Mouse (Mus musculus) monocyte, adult 5-6 weeks (primary cell): ENCODE measurements around the gene Smco3. TPM values are rescaled to one million over a fixed set of nuclear protein-coding genes. Genes with fewer than 3 reads are reported as not detected.
"Not testable (repeated sequence)": the region's sequence is repeated elsewhere in the genome, so short reads cannot be mapped to it uniquely, and the experiment has no call there.

Source experiments
- ATAC-seq: fragments of 153-309, 156-312 bp; replicated peaks from 2 replicates; pipeline ENCODE4 v1.8.0; 2017; ENCODE audit warnings: mild to moderate bottlenecking; ENCODE audit not compliant: low TSS enrichment, insufficient number of reproducible peaks, severe bottlenecking, poor library complexity, low FRiP score
- total RNA-seq: library from RNA; stranded (forward); fragments of 200-1000, 200-491, 200-594 nt; gene quantifications from 3 replicates; pipeline ENCODE4 v1.2.3, GENCODE M21; 2017

Gene Smco3
- total RNA-seq, 1 experiment from 2014 or later, result not detected

DNA sequence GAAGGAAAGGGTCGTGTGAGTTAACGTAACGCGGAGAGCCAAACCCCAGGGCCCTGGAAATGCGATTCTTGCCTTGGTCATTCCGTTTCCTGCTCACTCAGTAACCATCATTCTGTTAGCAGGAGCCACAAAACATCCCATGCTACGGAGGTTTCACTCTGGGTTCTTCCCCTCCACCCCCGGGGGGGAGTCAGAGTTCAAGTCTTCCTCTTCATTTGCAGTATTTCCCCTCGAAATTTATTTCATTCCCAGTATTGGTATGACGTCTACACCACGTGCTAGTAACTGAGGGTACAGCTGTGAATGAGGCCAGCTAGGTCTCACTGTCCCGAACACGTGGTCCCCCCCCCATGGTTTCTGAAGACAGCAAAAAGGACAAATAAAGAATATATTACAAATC, 25.6 kb downstream of the Smco3 start:
- no peak for ATAC-seq

GRCm38 (mm10) chr6:136809077-136809476, 26.2 kb downstream of the Smco3 start:
- ATAC-seq, result peak; percentile 57

DNA sequence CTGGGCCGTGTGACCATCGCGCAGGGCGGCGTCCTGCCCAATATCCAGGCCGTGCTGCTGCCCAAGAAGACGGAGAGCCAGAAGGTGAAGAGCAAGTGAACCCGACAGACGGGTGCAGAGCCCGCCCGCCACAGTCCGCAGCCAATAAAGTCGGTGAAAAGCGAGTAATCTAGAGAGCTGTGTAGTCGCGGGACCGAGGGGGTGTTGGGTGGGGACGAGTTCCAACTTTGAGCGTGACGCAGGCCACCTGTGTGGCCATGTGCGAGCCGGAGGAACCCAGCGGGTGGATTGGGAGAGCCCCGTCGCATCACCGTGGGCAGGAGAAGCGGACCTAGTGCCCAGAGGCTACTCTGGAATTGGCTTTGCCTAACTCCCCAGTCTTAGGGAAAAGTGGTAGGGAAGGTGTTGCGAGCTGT, 26.6 kb downstream of the Smco3 start:
- peak; percentile 18; the same call in 1 of the 2 replicates for ATAC-seq

- peak; percentile 79 for ATAC-seq
These were observed 27.2 kb downstream of the Smco3 start, which contains the start of gene H2afj for GRCm38 (mm10) chr6:136808014-136808417. TSS of gene H2afj (plus strand) at chr6:136808244.

- no peak for ATAC-seq
These were observed 27.7 kb downstream of the Smco3 start for GRCm38 (mm10) chr6:136807395-136808013.

DNA sequence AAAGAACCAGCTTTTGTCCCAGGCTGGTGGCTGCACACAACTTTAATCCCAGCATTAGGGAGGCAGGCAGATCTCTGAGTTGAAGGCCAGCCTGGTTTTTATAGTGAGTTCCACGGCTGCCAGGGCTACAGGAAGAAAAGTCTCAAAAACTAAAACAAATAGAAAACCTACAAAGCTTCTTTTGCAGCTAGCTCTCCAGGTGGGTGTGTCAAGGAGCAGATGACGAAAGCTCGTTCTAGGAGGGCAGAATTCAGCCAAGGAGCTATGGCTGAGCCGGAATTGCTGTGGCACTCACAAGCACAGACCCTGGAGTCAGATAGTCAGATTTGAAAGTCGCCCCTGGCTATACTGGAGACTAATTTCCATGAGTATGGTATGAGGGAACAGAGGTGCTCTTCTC, 28.4 kb downstream of the Smco3 start:
- ATAC-seq, result no peak

GRCm38 (mm10) chr6:136805409-136805775, 29.9 kb downstream of the Smco3 start:
- ATAC-seq, result no peak

GRCm38 (mm10) chr6:136804705-136805408, 30.4 kb downstream of the Smco3 start:
- ATAC-seq, result no peak

DNA sequence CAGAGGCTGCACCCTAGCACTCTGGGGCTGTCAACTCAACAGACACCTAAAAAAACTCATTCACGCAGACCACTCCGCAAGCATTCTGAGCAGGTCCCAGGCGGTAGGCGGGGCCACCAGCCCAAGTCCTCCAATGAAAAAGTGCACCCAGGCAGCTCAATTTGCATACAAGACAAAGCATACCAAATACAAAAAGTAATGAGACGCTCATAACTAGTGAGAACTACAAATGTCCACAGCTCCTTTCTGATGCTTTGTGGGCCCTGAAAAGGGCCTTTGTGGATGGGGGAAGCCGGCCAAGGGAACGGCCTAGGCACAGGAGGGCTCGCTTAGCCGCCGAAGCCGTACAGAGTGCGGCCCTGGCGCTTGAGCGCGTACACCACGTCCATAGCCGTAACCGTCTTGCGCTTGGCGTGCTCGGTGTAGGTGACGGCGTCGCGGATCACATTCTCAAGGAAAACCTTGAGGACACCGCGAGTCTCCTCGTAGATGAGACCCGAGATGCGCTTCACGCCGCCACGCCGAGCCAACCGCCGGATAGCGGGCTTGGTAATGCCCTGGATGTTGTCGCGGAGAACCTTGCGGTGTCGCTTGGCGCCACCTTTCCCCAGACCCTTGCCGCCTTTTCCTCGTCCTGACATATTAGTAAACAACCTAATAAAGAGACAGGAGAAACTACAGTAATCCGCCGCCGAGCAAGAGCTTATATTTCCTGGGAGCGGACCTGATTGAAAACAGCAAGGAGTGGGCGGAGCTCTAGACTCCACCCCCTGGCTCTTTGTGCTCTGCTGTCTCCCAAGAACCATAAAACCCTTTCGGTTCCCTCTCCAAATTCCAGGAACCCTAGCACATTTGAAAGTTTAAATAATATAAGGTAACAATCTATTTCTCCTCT, 31.3 kb downstream of the Smco3 start, which contains the start of gene Hist4h4:
Gene Hist4h4 (minus strand): TSS at position 677 of the 895 bp plus-strand sequence.
- ATAC-seq, result peak; percentile 50

DNA sequence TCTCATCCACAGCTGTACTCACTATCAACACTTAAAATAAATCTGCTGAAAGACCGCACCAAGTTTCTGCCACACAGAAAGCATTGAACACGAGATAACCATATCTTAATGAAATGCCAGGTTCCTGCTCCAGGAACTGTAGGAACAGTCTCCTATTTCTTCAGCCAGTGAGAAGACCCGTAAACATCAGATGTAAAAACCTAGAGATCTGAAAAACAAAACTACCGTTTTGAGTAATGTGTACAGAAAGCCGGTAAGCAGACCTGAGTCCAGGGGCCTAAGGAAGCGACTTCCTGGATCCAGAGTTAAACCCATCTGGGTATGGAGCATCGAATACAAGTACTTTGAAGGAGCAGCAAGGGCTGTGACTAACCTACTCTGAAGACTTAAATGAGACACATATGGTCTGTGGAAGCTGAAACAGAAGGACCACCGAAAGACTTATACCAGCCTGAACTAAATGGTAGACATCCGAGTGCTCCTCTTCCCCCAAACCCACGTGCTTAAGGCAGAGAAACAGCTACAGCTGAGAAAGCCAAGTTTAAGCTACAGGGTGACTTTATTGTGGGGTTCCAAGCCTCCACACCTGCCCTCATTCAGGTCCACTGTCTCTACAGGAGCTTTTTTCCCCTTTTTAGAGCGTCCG, 32.0 kb downstream of the Smco3 start:
- 0 out of 2 replicates have a peak, but pooled peaks have one; percentile 1 for ATAC-seq

DNA sequence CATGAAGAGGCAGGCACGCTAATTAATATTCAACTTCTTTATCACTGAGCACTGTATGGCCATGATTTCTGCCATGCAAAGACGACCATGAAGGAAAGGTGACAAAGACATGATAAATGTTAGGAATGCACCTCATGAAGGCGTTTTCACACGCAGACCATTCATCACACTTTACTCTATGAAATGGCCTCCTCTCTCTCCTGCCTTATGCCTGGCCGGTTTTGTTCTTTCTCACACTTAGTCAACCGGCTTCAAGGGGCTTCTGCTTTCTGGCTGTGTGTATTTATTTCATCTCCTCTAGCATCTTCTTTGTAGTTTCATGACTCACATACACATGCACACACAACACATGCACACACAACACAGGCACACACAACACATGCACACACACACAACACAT, 34.0 kb downstream of the Smco3 start:
- ATAC-seq, result no peak

- no peak for ATAC-seq
These were observed 34.5 kb downstream of the Smco3 start for GRCm38 (mm10) chr6:136800710-136801109.

DNA sequence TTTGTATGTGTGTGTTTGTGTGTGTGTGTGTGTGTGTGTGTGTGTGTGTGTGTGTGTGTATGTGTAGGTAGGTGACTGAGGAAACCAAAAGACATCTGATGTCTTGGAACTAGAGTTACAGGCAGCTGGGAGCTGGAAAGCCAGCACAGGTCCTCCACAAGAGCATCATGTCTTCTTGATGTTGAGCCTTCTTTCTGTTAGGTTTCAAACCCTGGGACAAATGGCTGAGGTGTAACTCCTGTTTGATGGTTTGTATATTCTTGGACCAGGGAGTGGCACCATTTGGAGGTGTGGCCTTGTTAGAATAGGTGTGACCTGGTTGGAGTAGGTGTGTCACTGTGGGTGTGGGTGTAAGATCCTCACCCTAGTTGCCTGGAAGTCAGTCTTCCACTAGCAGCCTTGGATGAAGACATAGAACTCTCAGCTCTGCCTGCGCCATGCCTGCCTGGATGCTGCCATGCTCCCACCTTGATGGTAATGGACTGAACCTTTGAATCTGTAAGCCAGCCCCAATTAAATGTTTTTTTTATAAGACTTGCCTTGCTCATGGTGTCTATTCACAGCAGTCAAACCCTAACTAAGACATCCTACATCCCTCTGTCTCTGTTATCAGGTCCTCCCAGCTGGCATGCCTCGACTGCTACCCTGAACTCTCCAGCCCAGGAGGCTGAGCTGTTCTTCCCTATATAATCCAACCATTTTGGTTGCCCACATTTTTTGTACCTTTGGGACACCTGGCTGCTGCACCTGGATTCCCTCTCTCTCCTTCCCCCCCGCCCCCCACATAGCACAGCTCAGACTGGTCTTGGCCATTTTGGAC, 37.2 kb downstream of the Smco3 start:
- not testable (repeated sequence) for ATAC-seq

DNA sequence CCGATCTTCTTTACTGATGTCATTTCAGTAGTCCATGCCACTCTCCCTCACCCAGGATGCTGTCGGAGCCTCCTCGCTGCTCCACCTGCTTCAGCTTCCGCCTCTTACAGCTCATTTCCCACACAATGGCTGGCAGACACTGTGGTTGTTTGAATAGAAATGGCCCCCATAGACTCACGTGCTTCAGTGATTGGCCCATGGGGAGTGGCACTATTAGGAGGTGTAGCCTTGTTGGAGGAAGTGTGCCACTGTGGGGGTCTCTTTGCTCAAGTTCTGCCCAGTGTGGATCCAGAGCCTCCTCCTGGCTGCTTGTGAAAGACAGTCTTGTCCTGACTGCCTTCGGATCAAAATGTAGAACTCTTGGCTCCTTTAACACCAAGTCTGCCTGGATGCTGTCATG, 39.4 kb downstream of the Smco3 start:
- ATAC-seq, result no peak

- no peak for ATAC-seq
These were observed 40.1 kb downstream of the Smco3 start for GRCm38 (mm10) chr6:136795110-136795509.

GRCm38 (mm10) chr6:136793831-136794525, 41.3 kb downstream of the Smco3 start:
- ATAC-seq, result no peak

DNA sequence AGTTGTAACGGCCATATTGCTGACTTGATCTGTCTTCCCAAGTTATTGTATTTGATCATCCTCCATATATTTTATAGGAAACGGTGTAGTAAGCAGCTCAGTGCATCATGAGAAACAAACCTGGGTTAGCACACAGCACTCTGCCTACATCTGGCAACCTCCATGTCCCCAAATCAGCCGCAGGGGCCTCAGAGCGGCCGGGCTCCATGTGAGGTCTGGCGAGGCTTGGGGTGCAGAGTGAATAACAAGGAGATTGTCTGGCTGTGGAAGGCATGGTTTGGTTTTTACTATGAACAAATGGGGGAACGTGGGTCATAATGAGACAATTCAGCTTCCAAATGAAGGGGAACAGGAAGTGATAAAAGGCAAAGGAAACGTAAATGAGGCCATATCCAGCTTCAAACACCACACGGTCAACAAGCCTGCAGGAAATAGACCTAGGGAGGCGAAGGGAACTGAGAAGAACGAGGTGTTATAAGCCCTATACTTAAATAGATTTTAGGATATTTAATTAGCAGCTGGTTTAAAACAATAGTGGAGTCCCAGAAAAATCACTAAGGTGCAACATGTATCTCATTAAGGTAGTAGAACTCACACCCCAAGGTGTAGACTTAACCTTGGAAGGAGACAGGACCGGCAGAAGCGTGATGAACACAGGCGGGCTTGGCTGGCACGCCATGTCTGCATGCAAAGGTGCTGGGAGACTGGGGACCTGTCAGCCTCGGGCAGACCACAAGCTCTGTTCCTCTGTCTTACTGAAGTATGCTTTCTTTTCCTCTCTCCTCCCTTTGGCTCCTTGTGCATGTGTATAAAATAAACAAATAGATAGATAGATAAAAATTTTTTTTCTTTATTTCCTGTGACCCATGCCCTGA, 42.1 kb downstream of the Smco3 start:
- ATAC-seq, result no peak
